Mouse (Mus musculus): Measurements from ENCODE around the gene Sftpa1. TPM values are rescaled to one million over a fixed set of nuclear protein-coding genes. Genes with fewer than 3 reads are reported as not detected.

Sftpa1 gene
- not detected for polyA plus RNA-seq (2017; shearing (Covaris generic))

DNA sequence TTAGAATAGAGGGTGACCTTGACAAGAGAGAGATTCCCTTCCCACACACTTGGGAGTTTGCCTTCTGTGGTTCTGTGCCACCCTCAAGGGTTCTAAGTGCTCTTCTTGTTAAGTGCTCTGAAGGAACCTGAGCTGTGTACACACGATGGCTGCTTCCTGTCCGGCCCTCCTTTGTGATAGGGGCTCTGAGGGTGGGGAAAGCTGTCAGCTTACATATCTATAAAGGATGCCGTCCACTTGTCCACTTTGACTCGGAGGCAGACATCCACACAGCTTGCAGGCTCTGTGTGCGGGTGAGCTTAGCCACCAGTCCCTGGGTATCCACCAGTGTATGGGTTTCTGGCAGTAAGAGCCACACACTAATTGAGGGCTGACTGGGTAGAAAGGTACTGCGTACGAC lies at the start of gene Sftpa1:
TSS of gene Sftpa1 (plus strand) at position 243 of the 400 bp plus-strand sequence.
- ATAC-seq, result no peak

DNA sequence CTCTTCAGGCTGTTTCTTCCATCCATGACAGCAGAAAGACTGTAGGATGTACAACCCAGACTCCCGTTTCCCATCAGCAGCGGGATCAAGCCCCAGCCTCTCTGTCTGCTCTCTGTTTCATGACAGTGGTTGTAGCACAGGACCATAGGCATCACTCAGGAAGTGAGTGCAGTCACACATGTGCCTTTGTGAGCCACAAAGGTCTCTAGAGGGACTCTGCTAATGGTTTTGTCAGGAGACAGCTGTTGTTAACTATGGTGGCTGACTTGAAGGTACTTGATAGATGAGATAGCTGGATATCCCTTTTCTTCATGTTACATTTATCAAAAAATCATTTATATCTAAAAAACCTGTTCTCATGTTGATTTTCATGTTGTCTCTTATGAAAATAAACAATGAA lies 49.2 kb upstream of the Sftpa1 start:
- no peak for ATAC-seq

DNA sequence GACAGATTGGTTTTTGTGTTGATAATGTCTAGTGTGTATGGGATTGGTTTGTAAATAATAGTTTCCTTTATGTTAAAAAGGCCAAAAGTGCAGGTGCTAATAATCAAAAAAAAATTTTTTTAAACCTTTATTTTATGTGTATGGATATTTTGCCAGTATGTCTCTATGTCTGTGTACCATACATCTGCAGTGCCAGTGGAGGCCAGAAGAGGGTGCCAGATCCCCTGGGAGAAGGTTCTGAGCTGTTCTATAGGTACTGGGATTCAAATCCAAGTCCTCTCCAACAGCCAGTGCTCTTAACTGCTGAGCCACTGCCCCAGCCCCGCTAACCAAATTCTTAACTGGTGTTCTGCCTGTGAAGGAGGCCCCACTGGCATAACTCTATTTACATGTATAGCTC lies 44.1 kb upstream of the Sftpa1 start:
- no peak for ATAC-seq

DNA sequence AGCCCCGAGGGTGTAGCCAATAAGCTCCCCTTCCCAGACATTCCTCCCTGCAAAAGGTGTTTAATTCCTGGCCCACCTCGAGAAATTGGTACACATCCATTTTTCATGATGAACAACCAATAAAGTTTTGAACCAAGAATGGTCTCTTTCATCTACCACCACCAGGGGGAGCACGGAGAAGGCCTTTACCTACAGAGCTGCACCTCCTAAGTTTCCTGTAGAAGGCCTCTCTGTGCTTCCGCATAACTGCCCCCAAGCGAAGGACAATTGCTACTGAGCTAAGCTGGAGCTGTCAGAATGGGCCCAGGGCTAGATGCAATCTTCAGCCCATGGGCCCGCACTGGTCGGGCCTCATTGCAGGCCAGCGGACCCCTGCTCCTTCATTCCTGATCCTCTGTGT lies 40.8 kb upstream of the Sftpa1 start:
- no peak for ATAC-seq

DNA sequence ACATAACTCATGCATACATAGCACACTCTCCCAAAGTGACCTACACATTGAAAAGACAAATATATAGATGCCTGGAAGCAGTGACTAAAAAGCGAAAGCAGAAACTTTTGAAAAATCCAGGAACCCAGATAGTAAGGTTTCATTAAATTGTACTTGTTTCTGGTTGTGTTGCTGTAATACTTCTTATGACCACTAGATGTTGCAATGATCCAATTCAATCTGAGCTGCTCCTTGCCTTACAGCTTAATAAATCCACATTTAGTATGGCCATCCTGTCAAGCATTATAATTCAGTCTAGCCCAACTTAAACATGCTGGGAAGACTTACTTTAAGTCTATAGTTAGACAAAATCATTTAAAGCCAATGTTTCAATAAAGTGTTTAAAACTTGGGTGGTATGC lies 37.5 kb upstream of the Sftpa1 start:
- ATAC-seq, result no peak

DNA sequence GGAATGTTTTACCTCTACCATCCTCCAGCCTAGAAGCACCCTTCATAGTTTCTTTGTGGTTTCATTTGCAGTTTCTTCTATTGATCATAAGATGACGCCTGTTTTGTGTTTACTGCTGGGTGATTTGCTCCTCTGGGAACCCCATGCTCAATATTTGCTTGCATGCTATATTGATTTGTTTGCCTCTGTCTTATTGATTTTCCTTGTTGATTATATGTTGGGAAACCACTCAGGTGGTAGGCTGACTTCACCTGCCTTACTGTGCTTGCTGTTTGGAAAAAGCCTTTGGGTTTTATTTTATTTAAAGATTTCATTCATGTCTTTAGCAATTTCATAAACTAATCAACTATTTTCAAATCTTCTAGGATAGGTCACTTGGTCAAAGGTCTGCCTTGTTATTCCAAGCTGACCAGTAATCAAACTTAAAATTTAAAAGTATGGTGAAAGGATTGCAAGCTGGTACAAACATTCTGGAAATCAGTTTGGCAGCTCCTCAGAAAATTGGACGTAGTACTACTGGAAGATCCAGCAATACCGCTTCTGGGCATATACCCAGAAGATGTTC lies 35.2 kb upstream of the Sftpa1 start:
- no peak for ATAC-seq

DNA sequence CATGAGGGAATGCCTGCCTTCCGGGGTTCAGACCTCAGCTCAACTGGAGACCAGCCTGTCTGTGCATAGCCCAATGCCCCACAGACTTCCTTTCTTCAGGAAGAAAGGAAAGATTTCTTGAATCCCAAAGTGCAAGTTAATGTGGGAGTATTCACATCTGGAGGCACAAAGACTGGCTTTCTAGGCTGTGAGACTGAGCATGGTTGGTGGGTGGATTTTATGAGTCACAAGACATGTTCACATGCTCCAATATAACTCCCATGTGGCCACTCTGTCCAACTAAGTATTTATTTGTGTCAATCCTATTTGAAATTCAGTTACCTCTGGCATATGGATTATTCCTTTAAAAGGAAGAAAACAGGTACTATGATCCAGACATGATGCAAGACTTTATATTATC lies 32.9 kb upstream of the Sftpa1 start:
- ATAC-seq, result no peak

DNA sequence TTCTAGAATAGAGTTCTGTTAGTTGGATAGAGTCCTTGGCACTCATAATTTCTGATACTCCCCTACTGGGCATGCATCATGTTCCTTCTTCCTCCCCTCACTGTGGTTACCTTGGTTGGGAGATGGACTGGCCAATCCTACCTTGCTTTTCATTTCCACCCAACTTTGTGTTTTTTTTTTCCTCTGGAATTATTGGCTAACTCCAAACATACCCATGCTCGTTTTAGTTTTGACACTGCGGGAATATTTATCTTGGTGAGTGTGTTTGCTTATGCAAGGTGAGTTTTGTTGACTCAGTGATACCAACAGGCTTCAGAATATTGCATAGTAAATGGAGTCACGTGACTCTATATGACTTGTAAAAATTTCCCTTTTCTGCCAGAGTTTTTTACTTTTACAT lies 30.9 kb upstream of the Sftpa1 start:
- no peak for ATAC-seq

DNA sequence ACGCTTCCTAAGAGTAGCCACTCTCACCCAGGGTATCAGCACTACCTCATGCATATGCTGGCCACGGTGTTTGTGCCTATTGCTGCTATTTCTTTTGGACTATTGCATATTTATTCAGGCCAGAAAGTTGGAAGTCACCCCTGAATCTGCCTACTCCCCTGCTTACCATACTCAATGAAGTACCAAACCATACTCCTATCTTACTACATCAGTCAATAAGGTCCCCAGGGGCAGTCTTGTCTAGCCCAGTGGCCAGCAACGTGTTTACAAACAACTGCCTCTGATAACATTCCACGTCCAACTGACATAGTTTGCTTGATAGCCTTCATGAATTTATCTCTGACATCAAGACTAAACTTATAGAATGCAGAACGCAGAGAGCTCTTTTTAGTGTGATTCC lies 30.3 kb upstream of the Sftpa1 start:
- no peak for ATAC-seq

DNA sequence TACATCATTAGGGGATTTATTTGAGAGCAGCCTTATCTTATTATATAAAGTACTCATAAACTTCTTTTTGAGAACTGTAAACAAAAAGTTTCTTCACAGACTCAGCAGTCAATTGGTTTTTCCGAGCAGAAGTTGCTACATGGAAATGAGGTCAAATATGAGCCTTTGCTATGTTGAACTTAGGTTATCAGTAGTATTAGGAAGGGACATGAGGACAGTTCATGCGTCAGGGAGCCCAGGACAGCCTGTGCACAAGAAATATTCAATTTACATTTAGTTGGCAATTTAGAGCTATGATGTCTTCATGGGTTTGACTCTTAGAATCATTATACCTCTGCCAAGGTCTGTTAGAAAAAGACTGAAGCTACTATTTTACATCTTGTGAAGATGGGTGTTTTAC lies 29.3 kb upstream of the Sftpa1 start:
- ATAC-seq, result no peak

DNA sequence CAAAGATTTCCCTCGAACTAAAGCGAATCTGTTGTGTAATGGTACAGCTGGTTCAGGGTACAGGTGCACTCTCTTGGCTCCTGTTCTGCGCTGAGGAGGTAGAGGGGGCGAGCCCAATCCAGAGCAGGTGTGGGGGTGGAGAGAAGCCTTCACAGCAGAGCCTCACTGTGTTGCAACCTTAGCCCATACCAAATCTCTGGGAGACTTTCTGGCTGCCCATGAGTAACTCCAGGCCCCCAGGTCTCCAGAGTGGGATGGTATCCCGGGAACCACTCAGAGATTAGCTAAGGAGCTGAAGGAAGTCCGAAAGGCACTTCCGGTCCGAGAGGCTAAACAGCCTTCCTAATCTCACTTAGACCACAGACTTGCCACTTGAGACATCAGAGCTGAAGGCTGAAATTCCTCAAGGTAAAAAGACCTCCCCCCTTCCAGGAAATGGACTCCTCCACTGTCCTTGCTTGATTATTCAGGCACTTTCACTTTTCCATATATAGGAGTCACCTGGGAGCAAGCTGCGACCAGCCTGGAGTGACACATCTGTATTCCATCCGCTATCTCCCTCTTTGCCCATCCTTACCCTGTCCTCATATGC lies 26.6 kb upstream of the Sftpa1 start, which contains the start of gene Mat1a:
TSS of gene Mat1a (plus strand) at position 183 of the 592 bp plus-strand sequence.
- ATAC-seq, result no peak

DNA sequence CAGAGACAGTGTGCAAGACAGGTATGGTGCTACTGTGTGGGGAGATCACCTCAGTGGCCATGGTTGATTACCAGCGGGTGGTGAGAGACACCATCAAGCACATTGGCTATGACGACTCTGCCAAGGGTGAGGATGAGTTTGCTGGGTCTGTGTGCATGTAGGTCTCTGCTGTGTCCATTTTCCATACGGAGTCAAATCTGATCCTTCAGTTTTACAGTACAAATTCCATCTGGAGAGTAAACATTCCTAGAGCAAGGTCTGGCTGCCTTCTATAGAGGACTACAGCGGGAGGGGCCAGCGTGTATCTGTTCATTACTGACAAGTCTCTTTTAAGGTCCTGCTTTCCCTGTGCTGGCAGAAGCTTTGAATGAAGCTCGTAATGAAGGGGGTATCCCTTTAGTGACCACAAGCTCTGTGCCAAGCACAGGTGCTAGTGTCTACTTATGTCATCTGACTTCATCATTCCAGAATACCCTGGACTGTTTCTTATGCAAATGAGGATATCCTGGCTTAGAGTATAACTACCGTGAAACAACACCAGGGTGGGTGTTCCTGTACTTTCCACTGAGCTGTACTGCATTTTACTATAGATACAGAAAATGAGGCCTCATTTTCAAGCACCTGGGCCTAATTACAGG lies 20.4 kb upstream of the Sftpa1 start:
- no peak for ATAC-seq

DNA sequence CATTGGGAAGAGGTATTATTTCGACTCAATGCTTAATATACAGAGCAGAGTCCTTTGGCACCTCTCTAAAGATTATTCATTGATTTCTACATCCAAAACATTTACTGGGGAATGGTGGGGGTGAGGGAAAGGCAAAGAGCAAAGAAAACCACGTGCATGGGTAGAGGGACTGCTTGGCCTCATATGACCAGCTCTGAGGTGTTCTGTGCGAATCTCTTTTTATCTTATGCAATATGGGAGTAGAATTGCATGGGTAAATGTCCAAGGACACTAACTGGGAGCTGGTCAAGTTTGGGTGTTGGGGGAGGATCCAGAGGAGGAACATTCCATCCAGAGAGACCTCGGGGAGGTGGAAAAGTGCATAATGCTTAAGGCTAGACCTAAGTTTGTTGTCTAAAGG lies 18.6 kb upstream of the Sftpa1 start:
- ATAC-seq, result no peak

DNA sequence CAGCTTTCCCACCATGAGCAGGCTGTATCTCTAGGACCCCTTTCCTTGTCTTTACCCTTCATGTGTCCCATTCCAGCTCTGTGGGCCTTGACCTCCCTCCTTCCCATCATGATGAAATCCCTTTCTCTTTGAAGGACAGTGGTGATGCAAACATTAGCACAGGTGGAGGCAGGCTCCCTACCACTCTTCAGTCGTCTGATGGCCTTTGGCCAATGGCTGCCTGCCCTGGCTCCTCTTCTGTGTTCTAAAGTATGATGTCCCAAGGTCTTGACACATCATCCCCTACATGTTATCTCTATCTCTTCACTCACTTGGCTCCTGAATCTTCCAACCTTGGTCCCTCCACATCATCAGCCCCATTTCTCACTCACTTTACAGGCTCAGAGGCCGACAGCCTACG lies 15.3 kb upstream of the Sftpa1 start:
- ATAC-seq, result no peak

DNA sequence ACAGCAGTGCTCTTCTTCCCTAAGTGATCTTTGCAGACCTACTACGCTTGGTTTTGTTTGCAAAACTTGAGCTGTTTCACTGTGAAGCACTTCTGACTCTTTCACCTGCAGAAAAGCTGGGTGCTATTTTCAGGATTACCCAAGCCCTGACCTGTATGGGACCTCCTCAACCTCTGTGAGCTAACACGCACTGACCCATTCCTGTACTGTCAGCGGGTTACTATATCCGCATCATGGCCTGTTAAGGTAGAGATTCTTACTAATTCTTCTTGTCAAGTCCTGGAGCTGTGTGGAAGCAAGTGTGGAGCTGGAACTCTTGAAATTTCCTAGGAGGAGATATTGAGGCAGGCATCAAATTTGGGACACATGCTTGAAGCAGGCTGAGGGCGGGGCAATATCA lies 6.9 kb upstream of the Sftpa1 start:
- ATAC-seq, result no peak

DNA sequence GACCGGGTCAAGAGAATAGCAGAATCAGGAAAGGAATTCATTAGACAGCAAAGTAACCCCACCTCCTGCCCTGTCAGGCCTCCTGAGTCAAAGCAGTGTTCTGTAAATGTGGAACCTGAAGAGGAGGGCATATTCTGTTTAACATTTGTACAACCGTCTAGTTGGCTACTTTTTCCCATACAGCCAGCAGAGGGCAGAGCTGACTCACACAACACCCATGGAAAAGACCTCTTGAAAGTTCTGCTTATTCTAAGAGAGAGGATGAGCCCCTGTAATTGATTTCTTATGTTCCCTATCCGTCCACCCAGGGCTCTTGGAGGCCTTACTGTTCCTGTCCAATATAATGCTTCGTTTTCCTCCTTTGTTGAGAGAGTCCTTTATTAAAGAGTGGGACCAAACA lies 3.6 kb upstream of the Sftpa1 start:
- ATAC-seq, result no peak

DNA sequence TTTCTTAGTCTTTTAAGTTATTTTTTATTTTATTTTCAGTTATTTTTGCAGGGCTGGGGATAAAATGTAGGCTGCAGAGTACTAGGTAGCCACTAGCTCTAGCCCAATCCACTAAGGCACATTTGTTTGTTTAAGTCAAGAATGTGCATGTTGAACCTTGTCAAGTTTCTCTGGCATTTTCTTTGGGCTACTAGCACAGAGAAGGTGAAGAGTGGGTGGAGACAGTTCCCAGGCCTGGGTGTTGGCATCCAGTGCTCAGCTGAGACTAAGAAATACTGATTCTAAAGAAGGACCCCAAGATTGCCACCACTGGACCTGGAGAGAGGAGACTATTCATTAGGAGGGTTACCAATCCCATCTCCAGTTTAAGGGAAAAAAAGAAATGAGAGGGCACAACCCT lies 5.4 kb downstream of the Sftpa1 start:
- no peak for ATAC-seq

DNA sequence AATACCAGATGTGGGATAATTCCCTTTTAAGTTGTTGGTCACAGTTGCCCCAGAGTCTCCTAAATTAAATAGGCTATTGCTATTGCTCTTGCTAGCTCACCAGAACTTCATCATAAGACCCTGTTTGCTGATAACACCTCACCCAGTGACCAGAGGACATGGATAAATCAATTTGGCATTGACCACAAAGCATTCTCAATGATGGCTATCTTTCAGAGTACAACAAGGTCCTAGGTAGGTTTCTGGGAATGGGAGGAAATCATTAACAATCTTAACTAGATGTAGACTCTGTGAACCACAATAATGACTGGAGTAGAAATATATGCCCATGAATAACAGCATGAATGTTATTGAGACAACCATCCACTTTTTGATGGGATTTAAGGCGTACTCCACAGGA lies 9.1 kb downstream of the Sftpa1 start:
- ATAC-seq, result no peak

DNA sequence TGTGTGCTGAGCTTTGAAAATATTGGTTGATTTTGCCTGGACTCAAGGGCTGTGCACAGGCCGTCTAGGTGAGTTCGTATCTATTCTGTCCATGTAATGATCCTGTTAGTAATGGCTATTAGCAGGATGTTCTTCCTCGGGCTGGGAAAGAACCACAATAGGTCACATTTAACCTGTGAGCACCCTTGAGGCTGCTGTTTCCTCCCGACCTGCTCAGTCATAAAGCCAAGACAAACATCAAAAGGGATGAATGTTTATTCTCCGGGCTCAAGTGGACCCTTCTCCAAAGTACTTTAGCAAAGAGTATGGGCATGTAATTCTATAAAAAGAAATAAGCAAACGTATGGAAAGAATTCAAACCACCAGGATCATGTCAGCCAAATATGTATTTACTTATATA lies 14.5 kb downstream of the Sftpa1 start:
- ATAC-seq, result no peak

DNA sequence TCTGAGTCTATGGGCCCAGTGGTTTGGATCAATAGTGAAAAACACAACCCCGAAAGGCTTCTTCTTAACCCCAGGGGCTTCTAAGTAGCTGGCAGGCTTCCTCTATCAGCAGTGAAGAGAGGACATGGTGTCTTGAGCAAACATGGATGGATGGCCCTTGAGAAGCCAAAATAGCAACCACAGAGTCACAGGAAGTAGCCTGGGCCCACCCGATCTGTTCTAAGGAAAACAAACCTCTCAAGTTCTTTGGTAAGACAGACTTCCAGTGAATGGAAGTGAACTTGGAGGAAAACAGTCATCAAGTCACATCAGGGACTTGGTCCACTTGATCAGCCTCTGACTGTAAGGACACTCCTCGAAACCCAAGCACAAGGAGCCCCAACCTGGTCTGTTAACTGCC lies 15.3 kb downstream of the Sftpa1 start:
- no peak for ATAC-seq

DNA sequence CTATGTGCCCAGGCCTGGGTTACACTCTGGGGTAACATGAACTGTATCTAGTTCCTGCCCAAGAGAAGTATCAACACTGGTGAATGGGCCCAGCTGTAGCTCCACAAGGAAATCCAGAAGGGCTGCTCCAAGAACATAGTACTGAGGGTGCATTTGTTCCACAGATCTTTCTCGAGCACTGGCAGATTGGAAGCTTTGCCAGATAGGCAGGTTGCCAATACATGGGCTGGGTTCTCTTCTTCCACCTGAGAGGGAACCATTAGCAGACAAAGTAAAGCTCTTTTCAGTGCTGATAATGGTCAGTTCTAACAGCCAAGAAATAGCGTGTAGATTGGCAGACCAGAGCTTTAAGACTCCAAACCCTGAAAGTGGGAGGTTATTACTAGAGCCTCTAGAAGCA lies 15.8 kb downstream of the Sftpa1 start:
- no peak for ATAC-seq

DNA sequence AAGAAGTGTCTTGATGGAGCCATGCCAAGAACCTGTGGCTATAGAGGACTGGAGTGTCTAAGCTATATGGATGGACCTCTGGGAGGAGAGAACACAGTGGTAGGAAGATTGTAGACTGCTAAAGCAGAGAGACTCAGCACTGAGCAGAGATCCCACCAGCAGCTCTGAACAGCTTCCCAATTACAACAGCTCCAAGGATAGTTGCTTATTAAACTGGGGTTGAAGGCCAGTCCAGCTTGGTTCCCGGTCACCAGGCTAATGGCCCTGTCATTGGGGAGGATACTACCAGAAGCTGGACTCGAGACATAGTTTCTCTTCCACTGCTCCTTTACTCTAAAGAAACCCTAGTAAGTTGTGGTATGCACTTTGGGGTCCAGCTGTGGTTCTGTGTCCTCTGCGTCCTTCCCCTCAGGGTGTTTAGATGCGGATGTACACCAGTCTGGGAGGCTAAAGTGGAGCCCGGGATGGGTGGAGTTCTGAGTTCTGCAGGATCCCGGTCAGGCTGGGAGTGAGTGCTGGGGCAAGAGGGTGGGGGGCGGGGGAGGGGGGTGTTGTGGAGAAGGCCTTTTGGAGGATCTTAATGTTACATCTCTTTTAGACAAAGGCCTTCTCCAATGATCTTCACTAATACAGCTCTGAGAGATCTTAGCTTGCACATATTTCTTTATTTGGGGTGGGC lies 19.8 kb downstream of the Sftpa1 start, which contains the start of gene Mbl1:
TSS of gene Mbl1 (plus strand) at position 239 of the 679 bp plus-strand sequence.
- ATAC-seq, result no peak

DNA sequence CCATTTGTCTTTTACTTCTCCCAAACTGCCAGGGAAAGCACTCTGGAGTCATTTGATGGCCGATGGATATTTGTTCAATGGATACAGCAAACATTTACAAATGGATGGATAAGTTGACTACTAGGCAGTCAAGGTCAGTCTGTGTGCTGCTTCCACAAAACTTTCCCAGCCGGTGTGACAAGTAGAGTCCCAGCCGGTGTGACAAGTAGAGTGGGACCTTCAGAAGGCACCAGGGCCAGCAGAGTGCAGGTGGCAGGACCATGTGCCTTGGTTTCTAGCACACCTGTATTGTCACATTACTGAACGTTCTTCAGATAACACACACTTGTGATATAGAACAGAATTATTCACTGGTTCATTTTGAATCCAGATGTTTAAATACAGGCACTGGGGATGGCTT lies 28.5 kb downstream of the Sftpa1 start:
- no peak for ATAC-seq

DNA sequence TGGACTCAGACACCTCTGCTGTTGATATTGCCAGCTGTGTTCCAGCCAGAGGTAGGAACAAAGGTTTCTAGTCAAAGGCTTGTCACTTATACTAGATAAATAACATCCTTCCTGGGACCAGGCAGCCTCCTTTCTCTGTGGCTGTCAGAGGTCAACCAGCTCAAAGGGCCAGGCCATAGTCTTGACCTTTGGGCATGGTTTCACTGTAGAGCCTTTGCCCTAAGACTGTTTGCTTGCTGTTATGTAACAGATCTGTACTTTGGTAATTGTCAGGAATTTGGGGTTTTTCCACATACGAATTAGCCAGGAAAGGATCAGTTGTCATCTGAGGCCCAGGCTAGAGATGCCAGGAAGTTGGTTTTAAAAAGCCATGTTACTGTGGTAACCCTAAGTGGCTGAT lies 29.2 kb downstream of the Sftpa1 start:
- ATAC-seq, result no peak
